Mouse (Mus musculus) lung, embryonic 15.5 days (tissue): ENCODE results near the gene Rufy4. TPM values are rescaled to one million over a fixed set of nuclear protein-coding genes. Genes with fewer than 3 reads are reported as not detected.

ENCODE experiments used
- ATAC-seq: fragments of 200-750 bp; cut with Nextera tagmentation; 2 replicates; pipeline ENCODE4 v1.8.0; 2017; ENCODE audit warnings: moderate number of reproducible peaks, borderline replicate concordance; ENCODE audit not compliant: low FRiP score, low TSS enrichment; ENCODE audit errors: extremely low read depth
- H3K27ac ChIP-seq: fragments of 300-500 bp; sonication (generic); 2 replicates; pipeline ENCODE4 v1.5.1; 2015; ENCODE audit warnings: moderate library complexity, mild to moderate bottlenecking, inconsistent platforms
- H3K27me3 ChIP-seq: fragments of 300-500 bp; sonication (generic); 2 replicates; pipeline ENCODE4 v1.6.1; 2015; ENCODE audit warnings: inconsistent platforms
- H3K36me3 ChIP-seq: fragments of 300-500 bp; sonication (generic); 2 replicates; pipeline ENCODE4 v1.6.1; 2015; ENCODE audit warnings: inconsistent platforms
- H3K4me1 ChIP-seq: fragments of 300-500 bp; sonication (generic); 2 replicates; pipeline ENCODE4 v1.6.1; 2015; ENCODE audit warnings: inconsistent platforms
- H3K4me2 ChIP-seq: fragments of 300-500 bp; sonication (generic); 2 replicates; pipeline ENCODE4 v1.6.1; 2015; ENCODE audit warnings: inconsistent platforms, mild to moderate bottlenecking, moderate library complexity
- H3K4me3 ChIP-seq: fragments of 300-500 bp; sonication (generic); 2 replicates; pipeline ENCODE4 v1.5.1; 2015; ENCODE audit warnings: mild to moderate bottlenecking, inconsistent platforms
- H3K9ac ChIP-seq: fragments of 300-500 bp; sonication (generic); 2 replicates; pipeline ENCODE4 v1.6.1; 2015; ENCODE audit warnings: inconsistent platforms
- H3K9me3 ChIP-seq: fragments of 300-500 bp; sonication (generic); 2 replicates; pipeline ENCODE4 v1.6.1; 2016; ENCODE audit warnings: inconsistent platforms
- WGBS: fragments of 180-500 bp; shearing (Covaris S2); methylation state at CpG from one replicate; pipeline ENCODE4 v1.1.7; 2015; 5-methylcytosine and 5-hydroxymethylcytosine counted together
- polyA plus RNA-seq: library from polyadenylated mRNA; unstranded; fragments of >200 nt; fragmentation: Nextera tagmentation; extraction: Ambion mirVana; gene quantifications from 2 replicates; pipeline ENCODE4 v1.2.1, GENCODE M21; 2015

Gene Rufy4
- polyA plus RNA-seq, 1 experiment from 2014 or later, result 0.41 TPM

DNA sequence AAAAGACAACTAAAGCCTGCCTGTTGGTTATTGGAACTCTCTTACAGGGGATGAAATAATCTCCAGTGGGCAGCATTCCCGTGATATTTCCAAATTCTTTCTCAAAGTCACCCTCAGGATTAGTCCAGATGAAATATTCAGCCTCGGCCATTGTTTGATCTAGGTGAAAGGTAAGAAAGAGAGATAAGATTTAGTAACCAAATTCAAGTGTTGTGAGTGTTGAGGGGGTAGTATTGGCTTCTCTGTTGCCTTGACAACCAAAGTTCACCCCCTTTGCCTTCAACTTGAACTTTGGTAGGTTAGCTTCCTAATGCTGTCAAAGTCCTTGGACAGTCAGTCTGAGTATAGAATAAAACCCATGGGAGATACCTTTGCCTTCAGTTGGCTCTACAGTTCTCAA is 67.4 kb downstream of the Rufy4 start:
- H3K4me1 ChIP-seq, result no peaks in the 10 kb centered on the region
- no peak overlapping the region for H3K27ac ChIP-seq
- H3K9ac ChIP-seq, result no peak overlapping the region
- no peak overlapping the region for H3K4me3 ChIP-seq
- 63% methylated on average over 2 of the region's 2 CpGs for WGBS
- no peaks in the 10 kb centered on the region for H3K9me3 ChIP-seq
- no peaks in the 10 kb centered on the region for H3K27me3 ChIP-seq
- H3K4me2 ChIP-seq, result no peak overlapping the region
- no peaks in the 10 kb centered on the region for H3K36me3 ChIP-seq
- ATAC-seq, result no peak

DNA sequence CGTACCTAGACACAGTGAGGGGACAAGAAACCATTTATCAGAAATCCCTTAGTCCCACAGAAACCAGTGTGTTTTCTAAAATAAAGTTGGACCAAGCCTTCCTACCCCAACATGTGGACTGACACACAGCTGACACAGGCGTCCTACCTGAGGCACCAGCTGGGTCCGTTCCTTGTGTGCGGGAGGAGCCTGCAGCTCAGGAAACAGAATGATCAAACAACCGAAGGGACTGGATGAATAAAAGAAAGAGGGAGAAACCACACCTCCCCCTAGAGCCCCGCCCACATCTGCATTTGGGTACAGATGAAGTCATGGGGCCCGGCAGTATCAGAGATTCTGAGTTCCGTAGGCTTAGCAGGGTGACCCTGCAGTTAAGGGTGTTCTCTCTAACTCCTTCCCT is 69.1 kb downstream of the Rufy4 start, which contains the start of gene Cxcr1:
TSS of gene Cxcr1 (minus strand) at position 187 of the 400 bp plus-strand sequence.
- no peaks in the 10 kb centered on the region for H3K36me3 ChIP-seq
- no peak within 1 kb of the TSS for H3K4me3 ChIP-seq
- no peak within 1 kb of the TSS for H3K9ac ChIP-seq
- ATAC-seq, result no peak
- H3K9me3 ChIP-seq, result no peaks in the 10 kb centered on the region
- peaks cover 6% of the 10 kb centered on the region; the same call in 1 of the 2 replicates for H3K4me1 ChIP-seq
- 68% methylated on average over 8 of the region's 8 CpGs for WGBS
- no peak within 1 kb of the TSS for H3K4me2 ChIP-seq
- no peaks in the 10 kb centered on the region for H3K27me3 ChIP-seq
- H3K27ac ChIP-seq, result no peak within 1 kb of the TSS

DNA sequence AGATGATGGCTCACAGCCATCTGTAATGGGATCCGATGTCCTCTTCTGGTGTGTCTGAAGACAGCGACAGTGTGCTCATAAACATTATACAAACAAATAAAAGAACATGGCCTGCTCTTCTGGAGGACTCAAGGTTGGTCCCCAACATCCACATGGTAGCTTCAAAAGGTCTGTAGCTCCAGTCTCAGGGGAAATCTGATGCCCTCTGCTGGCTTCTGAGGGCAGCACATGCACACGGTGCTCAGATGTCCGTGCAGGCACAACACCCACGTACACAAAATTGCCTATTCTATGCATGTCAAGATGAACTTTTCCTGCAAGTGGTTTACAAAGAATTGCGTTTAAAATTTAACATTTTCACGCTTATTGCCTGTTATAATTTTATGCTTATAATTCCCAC is 70.6 kb downstream of the Rufy4 start:
- Histone ChIP-seq H3K9ac (no peak overlapping the region), H3K27me3 (no peaks in the 10 kb centered on the region), H3K4me1 (peaks cover 7% of the 10 kb centered on the region), H3K4me3 (no peak overlapping the region), H3K4me2 (no peak overlapping the region), H3K36me3 (no peaks in the 10 kb centered on the region), H3K27ac (no peak overlapping the region), H3K9me3 (no peaks in the 10 kb centered on the region)
- ATAC-seq, result no peak
- WGBS, result 40% methylated on average over 7 of the region's 7 CpGs

DNA sequence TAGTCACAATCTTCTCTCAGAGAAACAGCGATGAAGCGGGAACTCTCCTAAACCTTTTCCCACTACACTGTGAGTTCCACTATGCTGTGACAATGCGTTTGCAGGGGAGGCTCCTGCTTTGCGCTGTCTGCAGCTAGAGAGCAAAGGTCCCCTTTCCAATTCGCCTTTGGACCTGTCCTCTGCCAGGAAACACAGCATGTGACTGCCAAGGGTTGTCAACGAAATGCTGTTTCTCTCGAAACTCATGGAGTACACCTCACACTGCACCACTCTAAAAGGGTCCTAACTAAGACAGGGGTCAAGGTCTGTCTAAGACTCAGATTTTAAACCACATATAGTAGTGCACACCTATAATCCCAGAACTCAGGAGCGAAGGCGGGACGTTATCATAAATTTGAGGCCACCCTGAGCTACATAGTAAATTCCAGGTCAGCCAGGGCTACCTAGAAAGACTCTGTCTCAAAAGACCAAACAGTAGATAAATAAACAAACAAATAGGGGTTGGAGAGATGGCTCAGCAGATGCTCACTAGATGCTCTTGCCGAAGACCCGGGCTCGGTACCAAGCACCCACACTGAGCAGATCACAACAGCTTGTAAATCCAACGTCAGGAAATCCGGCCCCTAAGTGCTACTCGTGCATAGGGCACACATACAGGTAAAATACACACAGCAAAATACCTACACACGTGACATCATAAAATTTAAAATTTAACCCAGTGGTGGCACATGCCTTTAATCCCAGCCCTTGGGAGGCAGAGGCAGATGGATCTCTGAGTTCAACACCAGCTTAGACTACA is 71.5 kb downstream of the Rufy4 start:
- ATAC-seq, result no peak
- 69% methylated on average over 17 of the region's 17 CpGs for WGBS
- Histone ChIP-seq H3K9me3 (no peaks in the 10 kb centered on the region), H3K27me3 (no peaks in the 10 kb centered on the region), H3K4me2 (no peak overlapping the region), H3K4me1 (peaks cover 9% of the 10 kb centered on the region), H3K4me3 (no peak overlapping the region), H3K9ac (no peak overlapping the region), H3K36me3 (no peaks in the 10 kb centered on the region), H3K27ac (no peak overlapping the region)

Other genes with a start within 250 kb of the Rufy4 start
- gene Tns1, start 1.1 kb upstream of the Rufy4 start, polyA plus RNA-seq, result 104 and 130 TPM in 2 replicates
- 0.05 and 0.12 TPM in 2 replicates for gene Cxcr2, start 28.4 kb downstream of the Rufy4 start, polyA plus RNA-seq
- not detected in 2 replicates for gene Cxcr1, start 69.1 kb downstream of the Rufy4 start, polyA plus RNA-seq
- gene Arpc2, start 110.5 kb downstream of the Rufy4 start, polyA plus RNA-seq, result 429 and 448 TPM in 2 replicates
- 0.19 TPM in 1 of 2 replicates, not detected in the other for gene Gpbar1, start 153.0 kb downstream of the Rufy4 start, polyA plus RNA-seq
- gene Aamp, start 159.2 kb downstream of the Rufy4 start, polyA plus RNA-seq, result 248 and 261 TPM in 2 replicates
- 103 and 106 TPM in 2 replicates for gene Pnkd, start 159.4 kb downstream of the Rufy4 start, polyA plus RNA-seq
- 38.0 and 44.4 TPM in 2 replicates for gene Tmbim1, start 180.1 kb downstream of the Rufy4 start, polyA plus RNA-seq
- 1.1 TPM in 2 replicates for gene Catip, start 236.6 kb downstream of the Rufy4 start, polyA plus RNA-seq
- 4.5 and 4.6 TPM in 2 replicates for gene Slc11a1, start 249.7 kb downstream of the Rufy4 start, polyA plus RNA-seq